Mouse (Mus musculus) ES-Bruce4 (cell line): ENCODE measurements around the gene Thoc6.

Source experiments
- CTCF ChIP-seq: IDR thresholded peaks from one replicate; pipeline ENCODE4 v1.8.1; 2011; ENCODE audit warnings: low read depth, low read length
- EP300 ChIP-seq: IDR thresholded peaks from 2 replicates; pipeline ENCODE4 v1.6.1; 2011; ENCODE audit warnings: low read depth, low read length; ENCODE audit not compliant: insufficient read depth
- POLR2A ChIP-seq: IDR thresholded peaks from one replicate; pipeline ENCODE4 v1.8.1; 2011; ENCODE audit warnings: low read length; ENCODE audit not compliant: insufficient read depth

DNA sequence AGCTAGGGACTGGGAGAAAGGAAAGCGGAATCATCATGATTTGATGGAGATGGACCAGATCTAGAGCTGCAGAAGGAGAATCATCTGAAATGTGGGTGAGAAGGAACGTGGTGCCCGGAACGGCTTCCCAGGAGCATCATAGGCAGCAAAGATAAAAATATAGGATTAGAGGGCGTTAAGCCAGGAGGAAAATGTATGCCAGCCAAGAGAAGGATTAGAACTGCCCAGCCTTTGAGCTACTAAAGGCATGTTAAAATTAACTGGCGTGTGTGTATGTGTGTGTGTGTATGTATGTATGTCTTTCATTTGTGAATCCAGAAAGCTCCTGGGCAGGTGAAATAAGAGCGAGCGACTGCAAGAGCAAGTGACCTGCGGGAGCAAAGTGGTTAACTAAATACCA is 29.6 kb upstream of the Thoc6 start:
- no peak for TF ChIP-seq CTCF
- no peak for TF ChIP-seq POLR2A
- TF ChIP-seq EP300: no peak
